Mouse (Mus musculus) heart, adult 2 months (tissue): ENCODE measurements around the gene Pomp.

ENCODE experiments used
- CTCF ChIP-seq: fragments of 200-600 bp; IDR thresholded peaks from 2 replicates; pipeline ENCODE4 v1.8.1; 2022; ENCODE audit warnings: antibody characterized with exemption, mild to moderate bottlenecking, moderate library complexity
- POLR2A ChIP-seq: fragments of 200-500 bp; IDR thresholded peaks from 2 replicates; pipeline ENCODE4 v1.6.1; 2011; ENCODE audit warnings: mild to moderate bottlenecking, low read depth, low read length, control low read depth; ENCODE audit not compliant: insufficient read depth

DNA sequence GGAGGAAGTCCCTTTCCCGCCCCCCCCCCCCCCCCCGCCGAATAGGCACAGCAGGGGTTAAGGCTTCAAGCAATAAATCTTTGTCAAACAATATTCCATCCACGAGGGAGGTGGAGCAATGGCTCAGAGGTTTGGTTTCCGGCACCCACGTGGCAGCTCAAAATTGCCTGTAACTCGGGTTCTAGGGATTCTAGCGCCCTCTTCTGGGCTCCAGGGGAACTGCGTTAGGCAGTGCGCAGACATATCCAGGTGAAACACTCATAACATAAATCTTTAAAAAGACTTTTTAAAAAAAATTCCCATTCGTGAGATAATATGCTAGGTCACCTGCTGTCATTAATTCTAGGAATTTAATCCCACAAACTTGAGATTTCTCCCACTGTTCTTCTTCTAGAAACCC is 46.9 kb downstream of the Pomp start:
- TF ChIP-seq CTCF (peak; percentile 53), POLR2A (no peak)
